Mouse (Mus musculus): ENCODE results near the gene Xbp1. TPM values are rescaled to one million over a fixed set of nuclear protein-coding genes. Genes with fewer than 3 reads are reported as not detected.
A peak's percentile ranks its signal among the peaks of the same experiment; 100 is the strongest.

The Xbp1 gene
- polyA plus RNA-seq, 1 experiment, result 52.1 TPM

- Histone ChIP-seq H3K4me1 (ENCODE audit: control insufficient read depth, insufficient read depth, low read length) (peaks cover under 1% of the 10 kb centered on the region; the same call in 1 of the 2 replicates), H3K27ac (ENCODE audit: control insufficient read depth, insufficient read depth, low read depth, low read length, poor library complexity) (no peak overlapping the region), H3K4me3 (replicated peaks; ENCODE audit: control insufficient read depth, low read depth, low read length) (no peak overlapping the region)
- 67% methylated on average over 6 of the region's 6 CpGs for WGBS
- no peak for TF ChIP-seq POLR2A (IDR thresholded peaks at IDR 0.05; ENCODE audit: borderline replicate concordance, control insufficient read depth, low read depth, low read length)
- no peak for TF ChIP-seq CTCF (IDR thresholded peaks at IDR 0.05; ENCODE audit: control insufficient read depth, insufficient read depth, low read length)
Observed at GRCm38 (mm10) chr11:5517346-5517745, 3.1 kb upstream of the Xbp1 start.

GRCm38 (mm10) chr11:5519681-5520080 lies 778 bp upstream of the Xbp1 start:
- Histone ChIP-seq H3K27ac (ENCODE audit: control insufficient read depth, insufficient read depth, low read depth, low read length, poor library complexity) (no peak overlapping the region), H3K4me1 (ENCODE audit: control insufficient read depth, insufficient read depth, low read length) (no peaks in the 10 kb centered on the region; the same call in 1 of the 2 replicates), H3K4me3 (replicated peaks; ENCODE audit: control insufficient read depth, low read depth, low read length) (no peak overlapping the region)
- 75% methylated on average over 3 of the region's 3 CpGs for WGBS
- TF ChIP-seq CTCF (IDR thresholded peaks at IDR 0.05; ENCODE audit: control insufficient read depth, insufficient read depth, low read length) (no peak), POLR2A (IDR thresholded peaks at IDR 0.05; ENCODE audit: borderline replicate concordance, control insufficient read depth, low read depth, low read length) (no peak)

- H3K27ac ChIP-seq (ENCODE audit: control insufficient read depth, insufficient read depth, low read depth, low read length, poor library complexity), result peak overlapping the region; percentile 94
- WGBS, result under 1% methylated on average over 13 of the region's 13 CpGs
- no peak for TF ChIP-seq POLR2A (IDR thresholded peaks at IDR 0.05; ENCODE audit: borderline replicate concordance, control insufficient read depth, low read depth, low read length)
- no peak for TF ChIP-seq CTCF (IDR thresholded peaks at IDR 0.05; ENCODE audit: control insufficient read depth, insufficient read depth, low read length)
- H3K4me1 ChIP-seq (ENCODE audit: control insufficient read depth, insufficient read depth, low read length), result no peaks in the 10 kb centered on the region; the same call in 1 of the 2 replicates
- H3K4me3 ChIP-seq (replicated peaks; ENCODE audit: control insufficient read depth, low read depth, low read length), result peak overlapping the region; percentile 93
Observed at GRCm38 (mm10) chr11:5521266-5521515, 732 bp downstream of the Xbp1 start.

- no peak for TF ChIP-seq POLR2A (IDR thresholded peaks at IDR 0.05; ENCODE audit: borderline replicate concordance, control insufficient read depth, low read depth, low read length)
- TF ChIP-seq CTCF (IDR thresholded peaks at IDR 0.05; ENCODE audit: control insufficient read depth, insufficient read depth, low read length), result peak; percentile 72
- peak overlapping the region; percentile 94 for H3K27ac ChIP-seq (ENCODE audit: control insufficient read depth, insufficient read depth, low read depth, low read length, poor library complexity)
- under 1% methylated on average over 34 of the region's 34 CpGs for WGBS
- H3K4me3 ChIP-seq (replicated peaks; ENCODE audit: control insufficient read depth, low read depth, low read length), result peak overlapping the region; percentile 93
- H3K4me1 ChIP-seq (ENCODE audit: control insufficient read depth, insufficient read depth, low read length), result no peaks in the 10 kb centered on the region; the same call in 1 of the 2 replicates
Observed at GRCm38 (mm10) chr11:5521516-5522291, 1.2 kb downstream of the Xbp1 start.

GRCm38 (mm10) chr11:5522798-5523415 lies 2.4 kb downstream of the Xbp1 start:
- TF ChIP-seq CTCF (IDR thresholded peaks at IDR 0.05; ENCODE audit: control insufficient read depth, insufficient read depth, low read length), result no peak
- no peak for TF ChIP-seq POLR2A (IDR thresholded peaks at IDR 0.05; ENCODE audit: borderline replicate concordance, control insufficient read depth, low read depth, low read length)
- Histone ChIP-seq H3K4me3 (replicated peaks; ENCODE audit: control insufficient read depth, low read depth, low read length) (no peak overlapping the region), H3K27ac (ENCODE audit: control insufficient read depth, insufficient read depth, low read depth, low read length, poor library complexity) (no peak overlapping the region), H3K4me1 (ENCODE audit: control insufficient read depth, insufficient read depth, low read length) (no peaks in the 10 kb centered on the region; the same call in 1 of the 2 replicates)
- WGBS, result 82% methylated on average over 11 of the region's 11 CpGs

GRCm38 (mm10) chr11:5525418-5525817 lies 5.0 kb downstream of the Xbp1 start:
- WGBS, result 79% methylated on average over 4 of the region's 4 CpGs
- Histone ChIP-seq H3K4me1 (ENCODE audit: control insufficient read depth, insufficient read depth, low read length) (no peaks in the 10 kb centered on the region; the same call in 1 of the 2 replicates), H3K4me3 (replicated peaks; ENCODE audit: control insufficient read depth, low read depth, low read length) (no peak overlapping the region), H3K27ac (ENCODE audit: control insufficient read depth, insufficient read depth, low read depth, low read length, poor library complexity) (no peak overlapping the region)
- no peak for TF ChIP-seq POLR2A (IDR thresholded peaks at IDR 0.05; ENCODE audit: borderline replicate concordance, control insufficient read depth, low read depth, low read length)
- no peak for TF ChIP-seq CTCF (IDR thresholded peaks at IDR 0.05; ENCODE audit: control insufficient read depth, insufficient read depth, low read length)

GRCm38 (mm10) chr11:5526573-5527439 lies 6.3 kb downstream of the Xbp1 start:
- H3K4me1 ChIP-seq (ENCODE audit: control insufficient read depth, insufficient read depth, low read length), result no peaks in the 10 kb centered on the region; the same call in 1 of the 2 replicates
- 87% methylated on average over 7 of the region's 7 CpGs for WGBS
- TF ChIP-seq POLR2A (IDR thresholded peaks at IDR 0.05; ENCODE audit: borderline replicate concordance, control insufficient read depth, low read depth, low read length) (no peak), CTCF (IDR thresholded peaks at IDR 0.05; ENCODE audit: control insufficient read depth, insufficient read depth, low read length) (no peak)
- H3K4me3 ChIP-seq (replicated peaks; ENCODE audit: control insufficient read depth, low read depth, low read length), result no peak overlapping the region
- H3K27ac ChIP-seq (ENCODE audit: control insufficient read depth, insufficient read depth, low read depth, low read length, poor library complexity), result no peak overlapping the region
